1 mouse cellular context compared by ENCODE assay signal in the genomic region with DNA sequence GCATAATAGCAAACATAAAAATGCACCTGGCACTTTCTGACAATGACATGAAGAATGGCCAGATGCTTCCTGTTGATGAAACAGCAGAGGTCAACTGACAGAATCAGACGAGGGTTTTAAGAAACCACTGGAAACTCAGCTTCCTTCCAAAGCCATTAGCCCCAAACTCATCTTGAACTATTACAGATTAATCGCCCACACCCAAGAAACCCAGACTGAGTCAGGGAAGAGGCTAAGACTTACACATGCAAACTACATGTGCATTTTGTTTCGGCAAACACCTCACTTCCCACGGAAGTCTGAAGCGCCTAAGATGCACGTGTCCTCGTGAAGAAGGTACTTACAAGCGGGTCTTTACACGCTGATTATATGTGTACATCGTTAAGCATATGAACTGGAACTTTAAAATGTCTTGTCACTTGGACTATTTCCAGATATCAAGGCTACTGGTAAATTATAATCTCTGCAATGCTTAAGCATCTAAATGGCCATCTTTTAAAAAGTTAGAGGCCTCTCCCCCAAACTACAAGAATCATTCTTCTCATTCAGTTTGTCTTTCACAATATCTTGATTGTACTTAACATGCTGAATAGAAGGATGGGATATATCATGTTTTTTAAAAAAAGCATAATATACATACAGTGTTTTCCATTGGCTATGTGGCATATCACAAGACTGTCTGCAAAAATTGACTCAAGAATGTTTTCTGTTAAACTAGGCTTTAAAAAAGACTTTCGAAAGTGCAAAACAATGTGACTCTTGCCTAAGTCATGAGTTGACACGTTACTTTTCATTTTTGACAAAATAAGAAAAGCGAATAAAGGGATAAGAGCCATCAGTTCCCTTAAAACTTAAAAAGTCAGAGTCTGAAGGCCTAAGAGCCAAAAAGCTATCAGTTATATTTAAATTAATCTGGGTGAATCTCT.
TF ChIP-seq lines count a peak whose summit lies in the region.

No protein-coding gene starts in this region.

TF ChIP-seq in MEL, 35 proteins besides CTCF, POLR2A, EP300 and RAD21 (continued from another document):
- TF ChIP-seq UBTF (IDR thresholded peaks at IDR 0.05; ENCODE audit: borderline replicate concordance, insufficient read depth, low read depth, low read length) (no peak), ZC3H11A (IDR thresholded peaks at IDR 0.05; ENCODE audit: low read depth, low read length) (no peak), TBP (IDR thresholded peaks at IDR 0.05; ENCODE audit: low read depth, low read length) (no peak), BHLHE40 (IDR thresholded peaks at IDR 0.05; ENCODE audit: borderline replicate concordance, low read depth, low read length) (no peak; the same call in 1 of the 2 replicates), TAL1 (IDR thresholded peaks at IDR 0.05; ENCODE audit: low read length) (peak; percentile 47; the same call in 1 of the 2 replicates), MEF2A (IDR thresholded peaks at IDR 0.05; ENCODE audit: extremely low read depth, insufficient replicate concordance, low read depth, low read length, poor library complexity, severe bottlenecking) (no peak), CHD1 (IDR thresholded peaks at IDR 0.05; ENCODE audit: low read depth, low read length) (peak; percentile 85), MYB (IDR thresholded peaks at IDR 0.05; ENCODE audit: low read depth, low read length) (no peak), SIN3A (IDR thresholded peaks at IDR 0.05; ENCODE audit: low read length) (peak; percentile 77), USF1 (IDR thresholded peaks at IDR 0.05; ENCODE audit: low read depth, low read length) (no peak), MAZ (IDR thresholded peaks at IDR 0.05; ENCODE audit: low read depth, low read length) (no peak), GABPA (IDR thresholded peaks at IDR 0.05; ENCODE audit: low read depth, low read length) (no peak), POLR2AphosphoS5 (IDR thresholded peaks at IDR 0.05; ENCODE audit: borderline replicate concordance, low read depth, low read length) (no peak), ELF1 (IDR thresholded peaks at IDR 0.05; ENCODE audit: low read depth, low read length) (no peak), KAT2A (conservative IDR thresholded peaks at IDR 0.05; ENCODE audit: low read depth, low read length) (no peak; the same call in 1 of the 2 replicates), JUND (IDR thresholded peaks at IDR 0.05; ENCODE audit: low read depth, low read length) (0 out of 2 replicates have a peak, but pooled peaks have one; percentile 34), NRF1 (IDR thresholded peaks at IDR 0.05; ENCODE audit: insufficient read depth, low read depth, low read length, poor library complexity, severe bottlenecking) (no peak), USF2 (IDR thresholded peaks at IDR 0.05; ENCODE audit: borderline replicate concordance in 1 of 2, insufficient read depth in 1 of 2, low read depth in 1 of 2, low read length in 2 of 2) (no peak), POLR2AphosphoS2 (IDR thresholded peaks at IDR 0.05; ENCODE audit: low read length) (no peak)
